Mouse (Mus musculus): Measurements from ENCODE around the gene Dennd5b.
"Not testable (repeated sequence)": the region's sequence is repeated elsewhere in the genome, so short reads cannot be mapped to it uniquely, and the experiment has no call there.

Gene Dennd5b

DNA sequence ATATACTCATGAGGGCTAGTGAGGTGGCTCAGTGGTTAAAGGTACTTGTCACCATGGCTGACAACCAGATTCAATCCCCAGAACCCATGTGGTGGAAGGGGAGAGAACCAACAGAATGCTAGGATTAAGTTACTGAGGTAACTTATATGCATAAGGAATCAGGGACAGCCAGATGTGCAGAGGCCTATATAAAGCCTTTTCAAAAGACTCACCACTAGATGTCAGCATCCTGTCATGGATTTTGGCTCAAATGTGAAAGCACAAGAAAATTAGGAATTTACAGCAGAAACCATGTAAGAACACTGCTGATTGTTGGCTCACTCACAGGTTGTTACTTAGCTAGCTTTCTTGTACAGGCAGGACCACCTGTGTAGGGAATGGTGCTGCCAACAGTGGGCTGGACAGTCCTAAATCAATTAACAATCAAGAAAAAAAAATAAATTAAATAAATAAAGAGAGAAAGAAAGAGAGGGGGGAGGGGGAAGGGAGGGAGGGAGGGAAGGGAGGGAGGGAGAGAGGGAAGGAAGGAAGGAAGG, 90.6 kb downstream of the Dennd5b start:
- DNase-seq (ENCODE audit: low spot score), result peak; percentile 32

DNA sequence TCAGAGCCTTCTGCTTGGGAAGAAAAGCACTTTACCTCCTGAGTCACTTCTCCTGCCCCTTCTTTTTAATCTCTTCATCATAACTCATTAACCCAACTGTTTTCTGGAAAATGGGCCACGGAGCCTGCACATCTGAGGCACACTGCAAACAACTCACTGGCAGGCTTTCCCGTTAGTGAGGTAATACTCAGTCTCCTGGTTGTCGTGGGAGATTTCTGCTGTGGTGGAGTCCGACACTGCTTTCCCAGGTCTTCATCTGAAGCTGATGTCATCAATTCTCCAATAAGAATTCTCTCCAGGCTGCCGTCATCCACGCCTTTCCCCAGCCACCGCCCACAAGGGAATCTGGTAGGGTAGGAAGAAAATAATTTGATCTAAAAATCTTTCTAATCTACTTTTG, 96.5 kb downstream of the Dennd5b start:
- no peak for DNase-seq (ENCODE audit: low spot score)

DNA sequence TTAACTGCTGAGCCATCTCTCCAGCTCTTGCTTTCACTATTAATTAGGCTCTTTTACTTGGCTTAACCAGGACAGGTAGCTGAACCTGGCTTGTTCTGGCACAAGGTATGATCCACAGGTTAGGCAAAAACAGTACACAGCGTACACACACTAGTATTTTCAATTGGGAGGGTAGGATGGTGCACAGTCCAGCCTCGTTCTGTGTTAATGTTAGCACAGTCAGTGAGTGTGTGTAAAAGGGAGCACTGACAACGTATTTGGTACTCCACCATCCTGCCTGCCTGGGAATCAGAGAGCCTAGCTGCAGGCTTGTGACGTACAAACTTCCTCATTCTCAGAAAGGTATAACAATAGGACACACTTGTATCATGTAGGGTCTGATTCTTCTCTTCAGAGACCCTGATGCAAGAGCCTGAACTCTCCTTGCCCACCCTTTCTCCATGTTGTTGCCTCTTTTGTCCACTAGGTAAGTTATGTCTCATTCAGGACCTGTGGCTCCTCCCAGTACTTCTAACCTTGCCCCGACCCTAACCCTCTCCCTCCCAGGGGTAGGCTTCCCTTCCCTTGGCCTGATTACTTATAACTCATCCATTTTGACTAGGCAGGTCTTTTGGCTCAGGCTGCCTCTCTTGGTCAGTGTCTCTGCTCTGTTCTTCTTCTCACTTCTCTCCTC, 107.0 kb downstream of the Dennd5b start:
- DNase-seq (ENCODE audit: low spot score), result no peak

DNA sequence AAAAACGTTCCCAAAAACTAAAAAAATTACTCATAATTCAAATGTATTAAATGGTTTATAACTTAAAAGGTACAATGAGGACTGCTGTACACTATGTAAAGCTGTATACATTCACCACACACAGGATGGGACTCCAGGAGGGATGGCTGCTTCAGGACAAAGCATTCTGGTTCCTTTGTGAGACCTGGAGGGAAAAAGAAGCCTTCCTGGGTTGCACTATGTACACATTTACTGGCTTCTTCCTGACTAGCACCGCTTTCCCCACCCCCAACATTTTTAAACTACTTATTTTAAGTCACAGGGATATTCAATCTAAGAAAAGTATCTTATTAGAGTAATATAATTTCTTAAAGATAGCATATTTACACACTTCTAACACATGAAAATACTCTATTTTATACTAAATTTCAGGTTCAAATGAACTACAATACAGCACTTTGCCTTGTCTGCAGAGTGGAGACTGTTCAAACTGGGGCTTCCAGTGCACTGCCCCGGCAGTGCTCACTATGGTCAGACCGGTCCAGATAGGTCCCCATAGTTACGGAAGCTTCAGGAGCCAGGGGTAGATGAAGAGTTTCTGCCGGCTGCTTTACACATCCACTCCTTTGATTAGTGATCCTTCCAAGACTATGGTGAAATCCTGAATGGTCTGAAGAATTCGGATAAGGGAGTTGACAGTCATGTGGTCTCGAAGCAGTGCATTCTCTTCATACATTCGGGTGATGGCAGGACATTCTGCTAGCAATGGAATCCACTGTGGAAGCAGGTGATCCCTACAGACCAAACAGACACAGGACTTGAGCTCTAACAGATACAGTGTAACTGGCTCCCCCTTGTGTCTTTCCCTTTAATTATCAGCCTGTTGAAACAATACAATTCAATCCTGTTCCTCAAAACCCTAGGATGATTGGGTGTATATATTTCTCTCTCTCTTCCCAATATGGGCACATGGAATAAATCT, 108.1 kb downstream of the Dennd5b start:
- peak; percentile 44 for DNase-seq (ENCODE audit: low spot score)

DNA sequence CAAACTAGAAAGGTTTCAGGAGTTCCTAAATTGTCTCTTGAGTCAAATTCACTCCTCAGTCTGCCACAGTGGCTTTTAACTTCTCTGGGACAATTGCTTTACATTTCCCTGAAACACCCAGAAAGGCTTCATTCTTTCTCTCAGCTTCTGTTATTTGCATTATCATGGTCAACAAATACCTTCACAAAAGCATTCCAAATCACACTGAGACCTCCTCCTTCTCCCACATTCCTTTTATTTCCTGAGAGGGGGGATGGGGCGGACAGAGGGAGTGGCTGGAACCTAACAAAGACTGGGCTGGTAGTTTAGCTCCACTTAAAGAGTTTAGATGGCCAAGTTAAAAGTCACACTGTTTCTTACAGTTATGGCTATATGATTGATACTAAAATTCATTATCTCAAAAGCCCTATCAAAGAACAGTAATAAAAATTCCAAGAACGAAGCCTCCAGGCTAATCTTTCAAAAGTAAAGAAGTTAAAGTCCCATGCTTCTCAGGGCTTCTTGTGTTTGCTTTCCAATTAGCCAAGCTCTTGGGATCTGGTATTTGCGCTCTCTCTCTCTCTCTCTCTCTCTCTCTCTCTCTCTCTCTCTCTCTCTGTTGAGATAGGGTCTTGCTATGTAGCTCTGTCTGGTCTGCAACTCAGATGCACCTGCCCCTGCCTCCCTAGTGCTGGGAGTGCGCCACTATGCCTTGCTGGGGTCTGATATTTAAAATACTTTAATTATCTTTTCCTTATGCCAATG, 108.9 kb downstream of the Dennd5b start:
- no peak for DNase-seq (ENCODE audit: low spot score)

DNA sequence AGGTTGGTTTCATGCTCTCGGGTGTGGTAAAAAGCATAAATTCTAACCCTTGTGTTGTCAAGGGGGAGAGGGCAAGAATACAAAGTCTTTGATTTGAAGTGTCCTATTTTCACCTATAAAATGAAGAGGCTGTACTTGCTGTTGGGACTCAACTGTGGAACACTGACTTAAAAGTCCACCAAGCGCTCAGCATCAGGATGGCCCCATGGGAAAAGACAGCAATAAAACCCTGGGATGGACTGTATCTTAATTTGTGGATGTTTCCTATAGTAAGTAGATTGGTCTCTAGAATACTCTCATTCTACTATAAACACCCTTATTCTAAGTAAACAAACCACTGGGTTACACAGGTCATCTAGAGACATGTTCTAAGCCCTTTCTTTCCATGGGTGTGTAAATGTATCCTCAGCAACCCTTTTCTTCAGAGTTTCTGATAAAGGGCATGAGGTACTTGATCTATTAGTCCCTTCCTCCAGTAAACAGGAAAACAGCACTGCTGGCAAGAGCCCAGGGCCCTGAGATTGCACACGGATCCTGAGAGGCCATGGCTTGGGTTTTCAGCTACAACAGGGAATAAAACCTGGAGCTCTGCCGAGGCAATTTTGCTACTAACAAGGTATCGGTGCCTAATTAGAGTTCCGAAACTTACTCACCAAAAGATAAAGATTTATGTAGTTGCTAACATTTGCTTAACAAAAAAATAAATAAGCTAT, 109.7 kb downstream of the Dennd5b start:
- DNase-seq (ENCODE audit: low spot score), result no peak

DNA sequence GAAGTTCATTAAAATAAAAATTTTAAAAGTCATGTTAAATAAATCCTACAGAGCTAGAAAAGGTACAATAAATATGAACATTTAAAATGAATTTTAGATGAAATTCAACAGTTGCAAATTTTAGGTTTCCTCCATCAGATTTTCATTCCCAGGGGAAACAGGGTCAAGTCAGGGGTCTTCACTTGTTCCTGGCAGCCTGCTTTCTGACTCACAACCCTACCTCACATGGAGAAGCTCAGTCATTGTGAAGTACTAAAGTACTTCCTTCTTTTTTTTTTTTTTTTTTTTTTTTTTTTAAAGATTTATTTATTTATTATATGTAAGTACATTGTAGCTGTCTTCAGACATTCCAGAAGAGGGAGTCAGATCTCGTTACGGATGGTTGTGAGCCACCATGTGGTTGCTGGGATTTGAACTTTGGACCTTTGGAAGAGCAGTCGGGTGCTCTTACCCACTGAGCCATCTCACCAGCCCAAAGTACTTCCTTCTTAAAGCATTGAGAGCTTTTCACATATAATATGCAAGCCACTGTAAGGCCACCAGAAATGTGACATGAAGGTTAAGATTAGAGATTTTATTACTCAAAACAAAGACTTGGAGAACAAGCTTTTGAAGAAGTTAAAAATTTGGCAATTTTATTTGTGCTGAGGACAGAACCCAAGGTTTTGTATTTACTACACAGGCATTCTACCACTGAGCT, 111.5 kb downstream of the Dennd5b start:
- not testable (repeated sequence) for DNase-seq (ENCODE audit: low spot score)

DNA sequence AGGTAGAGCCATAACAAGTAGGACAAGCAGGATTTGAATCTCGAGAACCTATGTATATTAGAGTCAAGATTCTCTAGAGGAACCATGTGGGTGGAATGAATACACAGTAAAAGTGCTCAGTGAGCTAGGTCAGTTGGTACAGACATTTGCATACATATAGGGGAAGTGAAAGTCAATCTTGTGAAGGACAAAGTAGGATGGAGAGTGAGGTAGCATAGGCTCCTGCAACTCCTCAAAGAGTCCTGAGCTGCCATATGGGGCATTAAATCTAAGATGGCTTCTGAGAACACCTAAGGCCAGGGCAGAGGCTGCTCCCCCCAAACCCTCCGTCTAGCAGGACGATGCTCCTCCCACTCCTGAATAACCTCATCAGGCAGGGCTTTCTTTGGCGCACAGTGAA, 115.5 kb downstream of the Dennd5b start:
- DNase-seq (ENCODE audit: low spot score), result no peak

DNA sequence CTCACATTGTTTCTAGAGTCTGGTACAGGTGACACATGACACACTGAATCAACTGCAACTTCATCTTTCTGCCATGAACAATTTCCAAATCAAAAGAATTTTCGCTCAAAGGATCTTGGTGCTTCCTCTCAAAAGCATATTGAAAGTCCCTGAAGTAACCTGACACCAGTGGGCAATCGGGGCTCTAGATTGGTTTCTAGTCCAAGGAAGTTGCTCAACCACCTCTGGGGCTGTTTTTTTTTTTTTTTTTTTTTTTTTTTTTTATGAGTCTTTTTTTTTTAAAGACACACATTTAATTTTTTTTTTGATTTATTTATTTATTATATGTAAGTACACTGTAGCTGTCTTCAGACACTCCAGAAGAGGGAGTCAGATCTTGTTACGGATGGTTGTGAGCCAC, 121.0 kb downstream of the Dennd5b start:
- DNase-seq (ENCODE audit: low spot score), result no peak

DNA sequence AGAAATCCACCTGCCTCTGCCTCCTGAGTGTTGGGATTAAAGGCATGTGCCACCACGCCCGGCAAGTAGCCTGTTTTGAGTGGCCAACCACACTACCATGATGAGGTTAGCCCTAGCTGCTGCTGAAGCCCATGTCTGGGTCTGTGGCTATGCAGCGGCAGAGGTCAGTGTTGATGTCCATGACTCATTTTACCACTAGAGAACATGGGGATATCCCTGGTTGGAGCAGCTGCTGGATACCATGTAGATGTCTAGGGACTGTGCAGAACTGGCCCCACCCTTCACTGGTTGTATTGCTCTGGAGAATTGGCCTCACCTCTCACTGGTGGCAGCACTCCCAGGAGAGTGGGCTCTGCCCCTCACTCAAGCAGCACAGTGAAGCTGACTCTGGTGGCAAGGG, 126.4 kb downstream of the Dennd5b start:
- DNase-seq (ENCODE audit: low spot score), result no peak

DNA sequence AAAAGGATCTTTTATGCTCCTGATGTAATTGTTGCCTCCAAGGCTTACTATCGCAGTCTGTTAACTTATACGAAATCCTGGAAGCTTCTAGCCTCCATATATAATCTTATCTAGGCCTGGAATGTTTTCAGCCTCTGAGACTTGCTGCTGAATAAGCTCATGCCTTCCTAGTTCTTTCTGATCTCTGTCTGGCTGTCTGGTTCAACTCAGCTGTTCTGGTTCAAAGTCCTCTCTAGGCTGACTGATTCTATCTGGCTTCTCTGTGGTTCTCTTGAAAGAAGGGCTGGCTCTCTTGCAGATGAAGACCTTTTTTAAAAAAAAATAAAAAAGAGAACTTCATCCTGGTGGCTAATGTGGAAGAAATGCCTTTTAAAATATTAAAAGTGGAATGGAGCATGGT, 128.6 kb downstream of the Dennd5b start:
- DNase-seq (ENCODE audit: low spot score), result no peak

DNA sequence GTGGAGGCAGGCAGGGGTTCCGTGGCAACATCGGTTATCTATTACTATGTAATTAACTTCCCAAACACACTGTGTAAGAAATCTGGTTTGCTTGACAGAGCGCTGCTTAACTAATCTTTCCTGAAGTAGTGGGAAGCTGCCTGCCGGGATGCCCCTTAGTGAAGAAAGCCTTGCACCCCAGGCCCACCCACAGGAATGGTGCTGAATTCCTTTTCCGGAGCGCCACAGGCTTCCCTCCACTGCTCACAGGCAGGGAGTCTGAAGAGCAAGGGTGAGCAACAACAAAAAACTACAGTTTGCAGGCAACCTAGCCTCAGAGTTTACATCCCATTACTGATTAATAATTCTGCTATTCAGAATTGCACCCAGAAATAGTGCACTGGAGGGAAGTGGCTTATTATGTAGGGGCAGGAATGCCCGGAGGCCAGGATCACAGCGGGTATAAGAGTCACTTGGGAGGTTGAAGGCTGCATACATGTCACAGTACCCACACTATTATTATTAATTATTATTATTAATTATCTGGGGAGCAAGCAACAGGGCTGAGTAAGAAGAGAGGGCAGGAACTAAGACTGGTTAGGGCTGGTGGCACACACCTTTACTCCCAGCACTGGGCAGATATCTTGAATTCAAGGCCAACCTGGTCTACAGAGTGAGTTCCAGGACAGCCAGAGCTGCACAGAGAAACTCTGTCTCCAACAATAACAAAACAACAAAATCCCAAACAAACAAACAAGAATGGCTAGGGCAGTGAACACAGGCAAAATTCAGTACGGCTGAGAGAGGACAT, 129.2 kb downstream of the Dennd5b start:
- no peak for DNase-seq (ENCODE audit: low spot score)

DNA sequence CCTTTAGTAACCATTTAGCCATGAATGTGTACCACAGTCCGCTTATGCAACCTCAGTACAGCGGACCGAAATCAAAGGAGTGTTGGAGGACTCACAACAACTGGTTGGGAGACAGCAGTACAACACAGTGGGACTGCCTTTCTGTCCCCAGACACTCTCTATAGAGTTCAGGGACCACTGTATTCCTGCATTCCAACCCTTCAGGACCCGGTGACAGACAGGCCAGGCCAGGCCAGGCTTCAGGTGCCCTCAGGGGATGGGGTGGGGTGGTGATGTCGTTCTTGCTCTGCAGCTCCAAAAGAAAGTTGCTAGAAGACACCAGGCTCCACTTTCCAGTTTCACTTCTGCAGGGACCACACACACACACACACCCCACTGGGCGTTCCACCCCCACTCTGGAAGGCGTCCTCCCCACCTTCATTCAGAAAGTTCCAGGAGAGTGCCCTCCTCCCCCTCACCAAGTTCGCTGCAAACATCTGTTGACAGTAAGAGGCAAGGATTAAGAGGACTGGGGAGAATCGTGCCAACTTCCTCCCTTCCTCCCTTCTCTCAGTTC, 130.0 kb downstream of the Dennd5b start:
- no peak for DNase-seq (ENCODE audit: low spot score)

DNA sequence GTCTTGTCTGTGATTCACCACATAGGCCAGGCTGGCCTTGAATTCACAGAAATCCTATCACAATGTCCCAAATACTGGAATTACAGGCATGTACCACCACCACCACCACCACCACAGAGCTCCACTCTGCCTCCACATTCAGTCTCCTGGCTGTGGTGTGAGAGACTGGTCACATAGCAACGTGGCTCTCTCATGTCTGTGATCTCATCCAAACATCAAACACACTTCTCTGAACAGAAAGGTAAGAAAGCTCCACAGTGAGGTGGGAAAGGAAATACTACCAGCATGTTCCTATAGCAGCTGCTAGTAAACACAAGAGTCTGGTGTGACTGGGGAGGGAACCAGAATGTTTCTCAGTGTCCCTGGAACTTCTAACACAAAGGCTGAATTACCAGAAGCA, 140.2 kb downstream of the Dennd5b start:
- DNase-seq (ENCODE audit: low spot score), result peak; percentile 16

DNA sequence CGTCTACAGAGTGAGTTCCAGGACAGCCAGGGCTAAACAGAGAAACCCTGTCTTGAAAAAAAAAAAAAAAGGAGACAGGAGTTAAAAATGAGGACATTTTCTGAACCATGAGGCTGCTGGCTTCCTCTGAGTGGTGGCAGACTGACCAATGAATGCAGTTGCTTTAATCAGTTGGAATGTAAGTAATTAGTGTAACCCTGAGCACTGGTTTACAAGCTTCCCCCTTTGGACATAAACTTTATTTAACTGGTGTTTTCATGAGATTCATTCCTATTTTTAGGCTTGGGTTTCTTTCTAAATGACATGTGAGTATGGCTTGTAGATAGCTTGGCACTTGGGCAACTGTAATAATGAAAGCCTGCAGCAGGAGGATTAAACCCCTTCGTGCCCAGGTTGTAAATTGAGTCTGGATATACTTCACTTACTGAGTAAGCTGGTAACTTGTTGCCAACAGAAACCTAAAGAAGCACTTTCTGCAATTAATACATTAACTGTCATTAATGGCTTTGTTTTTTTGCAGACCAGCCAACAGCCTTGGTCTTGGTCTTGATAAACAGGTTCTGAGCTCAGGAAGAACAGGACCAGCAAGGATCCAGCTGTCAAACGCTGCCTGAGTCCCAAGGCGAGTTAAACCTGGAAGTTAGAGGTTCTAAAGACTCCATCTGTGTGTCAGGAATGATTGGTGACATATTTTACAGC, 141.8 kb downstream of the Dennd5b start:
- no peak for DNase-seq (ENCODE audit: low spot score)

DNA sequence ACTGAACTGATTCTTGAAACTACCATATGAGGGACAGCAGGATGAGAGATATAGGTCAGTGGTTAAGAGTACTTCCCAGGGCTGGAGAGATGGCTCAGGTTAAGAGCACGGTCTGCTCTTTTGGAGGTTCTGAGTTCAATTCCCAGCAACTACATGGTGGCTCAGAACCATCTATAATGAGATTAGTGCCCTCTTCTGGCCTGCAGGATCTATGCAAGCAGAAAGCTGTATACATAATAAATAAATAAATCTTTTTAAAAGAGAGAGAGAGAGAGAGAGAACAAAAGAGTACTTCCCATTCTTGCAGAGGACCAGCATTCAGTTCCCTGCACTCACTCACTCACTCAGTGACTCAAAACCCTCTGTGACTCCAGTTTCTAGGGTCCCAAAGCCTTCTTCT, 142.8 kb downstream of the Dennd5b start:
- no peak for DNase-seq (ENCODE audit: low spot score)

DNA sequence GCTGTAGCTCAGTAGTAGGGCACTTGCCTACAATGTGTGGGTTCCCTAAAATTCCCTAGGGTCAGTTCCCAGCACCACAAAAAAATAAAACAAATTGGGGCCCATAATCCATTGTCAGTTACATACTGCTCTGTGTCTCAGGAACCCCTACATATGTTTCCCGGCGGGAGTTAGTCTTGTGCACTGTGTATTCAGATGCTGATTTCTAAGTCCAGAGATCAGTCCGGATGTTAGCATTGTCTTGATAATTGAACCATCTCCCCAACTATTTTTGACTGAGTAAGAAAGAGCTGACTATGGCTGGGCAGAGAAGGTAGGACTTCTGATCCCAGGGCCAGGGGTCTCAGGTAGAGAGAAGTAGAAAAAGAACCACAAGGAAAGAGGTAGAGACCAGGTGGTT, 144.4 kb downstream of the Dennd5b start:
- DNase-seq (ENCODE audit: low spot score), result no peak

DNA sequence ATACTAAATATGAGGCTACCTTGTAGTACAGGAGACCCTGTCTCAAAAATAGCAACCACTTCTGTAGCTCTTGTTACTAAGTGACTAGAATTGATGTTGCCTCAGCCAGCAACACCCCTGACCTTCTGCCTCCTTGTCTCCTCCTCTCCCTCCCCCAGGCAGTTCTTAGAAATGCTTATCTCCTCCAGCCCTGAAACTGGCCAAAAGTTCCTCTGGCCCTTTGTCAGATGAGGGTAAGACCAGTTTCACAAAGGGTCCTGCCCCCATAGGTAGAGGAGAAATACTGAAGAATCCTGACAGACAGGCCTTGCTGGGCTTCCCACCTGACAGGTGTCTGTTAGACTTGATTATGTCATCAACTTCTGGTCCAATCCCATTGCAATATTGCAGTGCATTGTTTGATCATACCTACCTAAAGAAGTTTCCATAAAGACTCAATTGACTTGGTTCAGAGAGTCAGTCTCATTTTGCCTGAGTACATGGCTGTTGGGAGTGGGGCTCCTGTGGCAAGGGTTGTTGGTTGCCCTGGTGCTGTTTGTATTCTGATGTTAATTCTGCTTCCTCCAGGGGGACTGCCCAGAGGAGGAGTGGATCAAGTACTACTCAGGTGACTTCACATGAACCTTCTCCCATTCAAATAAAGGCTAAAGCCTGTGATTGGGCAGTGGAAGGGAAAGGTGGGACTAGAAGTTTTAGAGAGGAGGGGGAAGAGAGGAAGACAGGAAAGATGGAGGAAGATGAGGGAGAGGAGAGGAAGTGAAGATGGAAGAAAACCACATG, 145.6 kb downstream of the Dennd5b start:
- no peak for DNase-seq (ENCODE audit: low spot score)

Measured in lung, postnatal 25 days (tissue).